Mouse (Mus musculus) embryonic facial prominence, embryonic 11.5 days (tissue): ENCODE results near the gene Zpr1. TPM values are rescaled to one million over a fixed set of nuclear protein-coding genes. Genes with fewer than 3 reads are reported as not detected.

Source experiments
- ATAC-seq: fragments of 200-750 bp; cut with Nextera tagmentation; replicated peaks from 2 replicates; pipeline ENCODE4 v1.8.0; 2017; ENCODE audit warnings: low read depth; ENCODE audit not compliant: insufficient number of reproducible peaks, low FRiP score, low TSS enrichment
- DNase-seq: peaks from one replicate; pipeline ENCODE4 v3.0.0-alpha.2; 2015; ENCODE audit warnings: low spot score
- H3K27ac ChIP-seq: fragments of 300-500 bp; sonication (generic); replicated peaks from 2 replicates; pipeline ENCODE4 v1.5.1; 2014; ENCODE audit warnings: mild to moderate bottlenecking, low read depth, low read length, control low read depth
- H3K27me3 ChIP-seq: fragments of 300-500 bp; sonication (generic); 2 replicates; pipeline ENCODE4 v1.6.1; 2014; ENCODE audit warnings: mild to moderate bottlenecking, low read length, moderate library complexity, mixed read lengths; ENCODE audit not compliant: control insufficient read depth, insufficient read depth
- H3K36me3 ChIP-seq: fragments of 300-500 bp; sonication (generic); replicated peaks from 2 replicates; pipeline ENCODE4 v1.6.1; 2014; ENCODE audit warnings: low read depth, mild to moderate bottlenecking, low read length, moderate library complexity, mixed read lengths; ENCODE audit not compliant: control insufficient read depth, insufficient read depth
- H3K4me1 ChIP-seq: fragments of 300-500 bp; sonication (generic); 2 replicates; pipeline ENCODE4 v1.6.1; 2014; ENCODE audit warnings: low read length, mixed read lengths; ENCODE audit not compliant: control insufficient read depth, insufficient read depth
- H3K4me2 ChIP-seq: fragments of 300-500 bp; sonication (generic); 2 replicates; pipeline ENCODE4 v1.6.1; 2014; ENCODE audit warnings: low read depth, mild to moderate bottlenecking, control low read depth, low read length, moderate library complexity
- H3K4me3 ChIP-seq: fragments of 300-500 bp; sonication (generic); 2 replicates; pipeline ENCODE4 v1.5.1; 2014; ENCODE audit warnings: low read depth, low read length, control low read depth
- H3K9ac ChIP-seq: fragments of 300-500 bp; sonication (generic); replicated peaks from 2 replicates; pipeline ENCODE4 v1.6.1; 2014; ENCODE audit warnings: mild to moderate bottlenecking, control low read depth, low read length
- H3K9me3 ChIP-seq: fragments of 300-500 bp; sonication (generic); replicated peaks from 2 replicates; pipeline ENCODE4 v1.6.1; 2016; ENCODE audit warnings: mild to moderate bottlenecking, low read length, inconsistent platforms, mixed read lengths; ENCODE audit not compliant: control insufficient read depth
- WGBS: fragments of 180-500 bp; shearing (Covaris S2); extraction: QIAGEN DNeasy Blood & Tissue Kit; methylation state at CpG from one replicate; pipeline ENCODE4 v1.1.7; 2014; 5-methylcytosine and 5-hydroxymethylcytosine counted together
- polyA plus RNA-seq: library from polyadenylated mRNA; unstranded; fragments of >200 nt; fragmentation: Nextera tagmentation; extraction: Ambion mirVana; gene quantifications from 2 replicates; pipeline ENCODE4 v1.2.1, GENCODE M21; 2014

Gene Zpr1
- 65.9 and 67.1 TPM in 2 replicates for polyA plus RNA-seq

GRCm38 (mm10) chr9:46272677-46273454, at the start of gene Zpr1:
Gene Zpr1, plus strand, starts transcription at chr9:46273064.
- no peaks in the 10 kb centered on the region for H3K9me3 ChIP-seq
- H3K36me3 ChIP-seq, result no peaks in the 10 kb centered on the region
- peak; percentile 95 for DNase-seq
- peak; percentile 91 for ATAC-seq
- H3K4me3 ChIP-seq, result peak within 1 kb of the TSS; percentile 89
- no peaks in the 10 kb centered on the region for H3K27me3 ChIP-seq
- WGBS, result 5% methylated on average over 45 of the region's 45 CpGs
- H3K9ac ChIP-seq, result peak within 1 kb of the TSS; percentile 67
- H3K4me2 ChIP-seq, result peak within 1 kb of the TSS; percentile 90
- H3K27ac ChIP-seq, result 0 out of 2 replicates have a peak within 1 kb of the TSS, but pooled peaks have one; percentile 28
- no peaks in the 10 kb centered on the region for H3K4me1 ChIP-seq

GRCm38 (mm10) chr9:46223090-46223489, 49.8 kb upstream of the Zpr1 start:
- no peaks in the 10 kb centered on the region for H3K9me3 ChIP-seq
- H3K4me2 ChIP-seq, result no peak overlapping the region
- no peaks in the 10 kb centered on the region; the same call in 1 of the 2 replicates for H3K36me3 ChIP-seq
- H3K27ac ChIP-seq, result no peak overlapping the region
- ATAC-seq (no peak), DNase-seq (no peak)
- no peak overlapping the region for H3K4me3 ChIP-seq
- H3K4me1 ChIP-seq, result no peaks in the 10 kb centered on the region
- no peaks in the 10 kb centered on the region for H3K27me3 ChIP-seq
- no peak overlapping the region for H3K9ac ChIP-seq
- 88% methylated on average over 6 of the region's 6 CpGs for WGBS

GRCm38 (mm10) chr9:46224101-46224500, 48.8 kb upstream of the Zpr1 start:
- 81% methylated on average over 3 of the region's 3 CpGs for WGBS

GRCm38 (mm10) chr9:46224945-46225660, 47.8 kb upstream of the Zpr1 start:
- no peaks in the 10 kb centered on the region for H3K9me3 ChIP-seq
- no peaks in the 10 kb centered on the region; the same call in 1 of the 2 replicates for H3K4me1 ChIP-seq
- no peak overlapping the region for H3K4me3 ChIP-seq
- DNase-seq, result no peak
- H3K27me3 ChIP-seq, result no peaks in the 10 kb centered on the region
- no peak overlapping the region for H3K4me2 ChIP-seq
- H3K9ac ChIP-seq, result no peak overlapping the region
- H3K36me3 ChIP-seq, result no peaks in the 10 kb centered on the region; the same call in 1 of the 2 replicates
- H3K27ac ChIP-seq, result no peak overlapping the region
- 64% methylated on average over 5 of the region's 5 CpGs for WGBS
- no peak for ATAC-seq

More at GRCm38 (mm10) chr9:46224101-46224500, 48.8 kb upstream of the Zpr1 start:
- H3K9me3 ChIP-seq, result no peaks in the 10 kb centered on the region
- H3K36me3 ChIP-seq, result no peaks in the 10 kb centered on the region; the same call in 1 of the 2 replicates
- H3K9ac ChIP-seq, result no peak overlapping the region
- no peak overlapping the region for H3K4me3 ChIP-seq
- H3K27me3 ChIP-seq, result no peaks in the 10 kb centered on the region
- H3K4me2 ChIP-seq, result no peak overlapping the region
- DNase-seq (no peak), ATAC-seq (no peak)
- H3K27ac ChIP-seq, result no peak overlapping the region
- no peaks in the 10 kb centered on the region for H3K4me1 ChIP-seq

GRCm38 (mm10) chr9:46227064-46227614, 45.7 kb upstream of the Zpr1 start:
- ATAC-seq (no peak), DNase-seq (no peak)
- H3K27me3 ChIP-seq, result no peaks in the 10 kb centered on the region
- H3K9me3 ChIP-seq, result no peaks in the 10 kb centered on the region
- no peak overlapping the region for H3K27ac ChIP-seq
- no peak overlapping the region for H3K4me3 ChIP-seq
- 87% methylated on average over 3 of the region's 3 CpGs for WGBS
- H3K4me1 ChIP-seq, result no peaks in the 10 kb centered on the region; the same call in 1 of the 2 replicates
- H3K4me2 ChIP-seq, result no peak overlapping the region
- no peak overlapping the region for H3K9ac ChIP-seq
- H3K36me3 ChIP-seq, result no peaks in the 10 kb centered on the region; the same call in 1 of the 2 replicates

- 62% methylated on average over 9 of the region's 9 CpGs for WGBS
- no peak for ATAC-seq
- H3K4me2 ChIP-seq, result no peak within 1 kb of the TSS
These were observed 44.4 kb upstream of the Zpr1 start, which contains the start of gene Apoa1 for GRCm38 (mm10) chr9:46228491-46228890. Gene Apoa1, plus strand, starts transcription at chr9:46228580.

GRCm38 (mm10) chr9:46229573-46230449, 43.1 kb upstream of the Zpr1 start:
- H3K27me3 ChIP-seq, result no peaks in the 10 kb centered on the region
- WGBS, result 15% methylated on average over 37 of the region's 37 CpGs
- no peaks in the 10 kb centered on the region for H3K36me3 ChIP-seq
- peak overlapping the region; percentile 43 for H3K4me3 ChIP-seq
- H3K9me3 ChIP-seq, result no peaks in the 10 kb centered on the region
- no peaks in the 10 kb centered on the region; the same call in 1 of the 2 replicates for H3K4me1 ChIP-seq
- H3K4me2 ChIP-seq, result peak overlapping the region; percentile 84
- no peak overlapping the region for H3K27ac ChIP-seq
- H3K9ac ChIP-seq, result peak overlapping the region; percentile 73
- DNase-seq (peak; percentile 93), ATAC-seq (peak; percentile 93)

More at GRCm38 (mm10) chr9:46228491-46228890, 44.4 kb upstream of the Zpr1 start, which contains the start of gene Apoa1:
- no peak for DNase-seq
- Histone ChIP-seq H3K9ac (no peak within 1 kb of the TSS), H3K36me3 (no peaks in the 10 kb centered on the region), H3K4me3 (no peak within 1 kb of the TSS), H3K27me3 (no peaks in the 10 kb centered on the region), H3K27ac (no peak within 1 kb of the TSS), H3K9me3 (no peaks in the 10 kb centered on the region), H3K4me1 (no peaks in the 10 kb centered on the region; the same call in 1 of the 2 replicates)
